Mouse (Mus musculus): ENCODE data around the gene Tbc1d9b. TPM values are rescaled to one million over a fixed set of nuclear protein-coding genes. Genes with fewer than 3 reads are reported as not detected.
"Not testable (repeated sequence)": the region's sequence is repeated elsewhere in the genome, so short reads cannot be mapped to it uniquely, and the experiment has no call there.

The Tbc1d9b gene
- total RNA-seq, 4 experiments from 2014 or later: 22.3 to 28.2 (median 23.1) TPM

DNA sequence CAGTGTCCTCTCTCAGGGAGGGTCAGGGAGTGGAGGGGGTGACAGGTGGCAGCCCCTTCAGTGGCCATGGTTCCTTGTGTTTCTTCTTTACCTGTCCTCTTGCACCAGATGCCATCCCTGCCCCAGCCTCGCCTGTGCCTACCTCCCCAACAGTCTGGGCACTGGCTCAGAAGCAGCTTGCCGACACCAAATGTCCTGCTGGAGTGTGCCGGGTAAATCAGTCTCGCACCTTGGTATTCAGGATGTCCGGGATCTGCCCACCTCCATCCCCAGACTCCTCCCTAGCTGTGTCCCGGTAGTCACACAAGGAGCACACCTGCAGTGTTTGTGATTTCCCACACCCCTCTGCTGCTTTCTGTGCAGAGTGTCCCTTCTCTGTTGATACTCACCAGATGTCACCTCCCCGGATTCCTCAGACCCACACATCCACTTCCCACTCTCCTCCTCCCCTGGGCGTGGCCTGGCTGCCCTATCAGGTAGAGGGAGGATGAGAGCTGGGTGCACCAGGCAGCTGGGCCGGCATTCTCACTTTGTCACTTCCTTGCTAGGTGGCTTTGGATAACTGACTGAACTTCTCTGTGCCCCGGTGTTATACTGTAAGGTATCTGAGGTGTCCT lies 7.1 kb downstream of the Tbc1d9b start:
- DNase-seq (ENCODE audit: low spot score in 2 of 2): no peak

DNA sequence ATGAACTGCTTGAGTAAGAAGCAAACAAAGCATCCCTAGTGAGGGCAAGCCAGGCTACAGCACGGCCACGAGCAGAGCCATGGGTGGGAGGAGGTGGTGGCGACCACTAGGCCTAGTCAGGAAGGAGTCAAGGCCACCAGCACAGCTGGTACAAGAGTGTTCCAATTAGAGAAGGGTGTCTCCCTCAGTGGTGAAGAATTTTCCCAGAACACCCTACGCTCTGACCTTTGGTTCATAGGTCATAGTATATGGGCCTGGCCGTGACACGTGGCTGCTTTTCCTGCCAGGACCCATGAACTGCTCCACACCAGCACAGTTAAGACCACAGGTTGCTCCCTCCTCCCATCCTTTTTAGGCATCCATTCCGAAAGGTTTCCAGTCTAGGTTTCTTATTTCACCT lies 8.4 kb downstream of the Tbc1d9b start:
- no peak for DNase-seq (ENCODE audit: low spot score in 2 of 2)

DNA sequence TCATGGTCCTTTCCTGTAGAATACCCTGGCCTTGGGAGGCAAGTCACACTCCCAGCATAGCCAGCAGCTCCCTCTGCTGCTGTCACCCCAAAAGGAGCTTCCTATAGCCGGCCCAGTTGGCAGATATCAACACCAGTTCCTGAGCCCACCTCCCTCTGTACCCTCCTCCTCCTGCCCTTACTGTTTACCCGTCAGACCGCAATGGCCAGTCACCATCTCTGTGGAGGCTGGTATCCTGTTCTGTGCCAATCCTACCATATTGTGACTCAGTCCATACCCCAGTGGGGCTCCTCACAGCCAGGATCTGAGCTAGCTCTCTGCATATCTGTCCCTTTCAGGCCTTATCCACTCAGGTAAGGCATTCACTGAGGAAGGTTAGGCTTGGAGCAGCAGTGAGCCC lies 14.3 kb downstream of the Tbc1d9b start:
- DNase-seq (ENCODE audit: low spot score in 2 of 2): no peak

DNA sequence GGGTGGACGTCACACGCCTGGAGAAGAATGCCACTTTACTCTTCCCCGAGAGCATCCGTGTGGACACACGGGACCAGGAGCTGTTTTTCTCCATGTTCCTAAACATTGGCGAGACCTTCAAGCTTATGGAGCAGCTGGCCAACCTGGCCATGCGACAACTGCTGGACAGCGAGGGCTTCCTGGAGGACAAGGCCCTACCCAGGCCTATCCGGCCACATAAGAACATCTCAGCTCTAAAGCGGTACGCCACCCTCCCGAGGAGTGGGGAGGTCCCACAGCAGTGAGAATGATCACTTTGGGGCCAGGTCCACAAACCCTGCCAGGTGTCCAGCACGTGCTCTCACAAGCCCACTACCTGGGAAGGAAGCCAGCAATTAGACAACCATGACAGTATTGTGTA lies 14.9 kb downstream of the Tbc1d9b start:
- no peak for DNase-seq (ENCODE audit: low spot score in 2 of 2)

DNA sequence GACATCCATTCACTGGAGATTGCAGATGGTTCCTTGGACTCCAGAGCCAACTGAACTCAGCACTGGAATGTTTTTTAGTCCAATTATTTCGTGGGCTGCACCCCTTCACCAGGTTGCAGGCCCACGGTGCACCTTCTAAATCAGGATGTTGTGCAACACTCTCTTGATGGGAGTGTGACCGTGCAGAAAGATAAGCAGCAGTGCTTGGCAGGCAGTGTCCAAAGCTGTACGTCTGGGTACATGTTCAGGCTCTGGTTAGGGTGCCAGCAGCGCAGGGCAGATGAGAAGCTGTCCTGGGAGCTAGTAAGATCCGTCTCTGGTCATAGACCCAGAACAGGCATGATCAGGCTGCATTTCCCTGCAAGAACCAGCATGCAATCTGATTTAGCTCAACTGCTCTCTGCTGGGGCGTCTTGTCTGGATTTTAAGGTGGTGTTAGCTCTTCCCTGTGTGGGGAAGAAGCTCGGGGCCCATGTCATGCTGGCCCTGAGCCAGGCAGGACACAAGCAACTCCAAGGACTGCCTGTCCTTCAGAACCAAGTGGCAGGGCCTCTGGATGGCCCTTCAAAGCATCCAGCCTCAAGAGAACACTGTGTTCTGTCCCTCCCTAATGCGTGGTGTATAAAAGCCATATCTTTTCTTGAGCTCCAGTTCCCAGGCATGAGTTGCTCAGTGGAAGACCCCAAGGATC lies 16.2 kb downstream of the Tbc1d9b start:
- DNase-seq (ENCODE audit: low spot score in 2 of 2): no peak

DNA sequence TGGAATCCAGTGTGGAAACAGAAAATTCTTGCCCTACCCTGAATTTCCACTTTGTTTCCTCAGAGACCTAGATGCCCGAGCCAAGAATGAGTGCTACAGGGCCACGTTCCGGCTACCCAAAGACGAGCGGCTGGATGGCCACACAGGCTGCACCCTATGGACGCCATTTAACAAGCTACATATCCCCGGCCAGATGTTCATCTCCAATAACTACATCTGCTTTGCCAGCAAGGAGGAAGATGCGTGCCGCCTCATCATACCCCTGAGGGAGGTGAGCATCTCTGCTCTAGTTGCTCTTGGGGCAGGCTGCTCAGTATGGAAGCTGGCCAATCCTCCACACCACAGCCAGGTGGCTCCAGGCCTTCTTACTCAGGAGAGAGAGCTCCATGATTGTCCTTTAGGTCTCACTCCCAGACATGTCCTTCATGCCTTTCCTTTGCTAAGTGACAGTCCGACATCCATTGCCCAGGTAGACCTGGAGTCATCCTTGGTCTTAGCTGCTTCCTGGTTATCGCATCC lies 16.8 kb downstream of the Tbc1d9b start:
- DNase-seq (ENCODE audit: low spot score in 2 of 2): no peak

DNA sequence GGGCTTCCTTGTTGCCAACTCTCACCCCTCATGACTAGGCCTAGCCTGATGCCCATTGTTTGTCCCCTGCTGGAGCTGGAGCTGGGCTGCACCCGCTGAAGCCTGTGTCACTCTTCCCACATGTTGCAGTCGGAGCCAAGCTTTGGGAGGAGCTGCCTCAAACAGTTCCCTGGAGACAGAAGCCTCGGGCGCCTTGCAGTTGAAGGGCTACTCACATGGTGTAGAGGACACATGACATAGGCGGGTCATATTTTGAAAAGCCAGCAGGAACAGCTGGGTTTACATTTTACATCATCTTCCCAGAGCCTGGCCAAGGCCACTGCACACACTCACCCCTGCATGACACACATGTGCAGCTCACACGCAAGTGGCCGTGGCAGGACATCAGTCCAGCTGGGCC lies 18.0 kb downstream of the Tbc1d9b start:
- peak in 1 of 2 experiments; percentile 22 for DNase-seq (ENCODE audit: low spot score in 2 of 2)

DNA sequence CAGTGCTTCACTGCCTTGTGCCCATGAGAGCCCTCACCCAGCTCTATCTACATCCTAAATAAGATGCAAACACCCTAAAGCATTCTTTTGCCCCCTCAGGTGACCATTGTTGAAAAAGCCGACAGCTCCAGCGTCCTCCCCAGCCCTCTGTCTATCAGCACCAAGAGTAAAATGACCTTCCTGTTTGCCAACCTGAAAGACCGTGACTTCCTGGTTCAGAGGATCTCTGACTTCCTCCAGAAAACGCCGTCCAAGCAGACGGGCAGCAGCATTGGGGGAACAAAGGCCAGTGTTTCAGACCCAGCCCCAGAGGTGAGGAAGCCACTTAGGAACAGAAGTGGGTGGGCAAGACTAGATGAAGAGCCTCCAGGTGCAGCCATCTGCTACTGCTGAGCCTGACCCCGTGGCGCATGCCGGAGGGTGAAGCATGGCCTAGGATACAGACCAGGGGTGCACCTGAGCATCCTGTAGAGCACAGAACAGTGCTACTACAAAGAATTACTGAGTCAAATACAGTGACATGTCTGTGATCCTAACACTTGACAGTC lies 18.5 kb downstream of the Tbc1d9b start:
- DNase-seq (ENCODE audit: low spot score in 2 of 2): no peak

DNA sequence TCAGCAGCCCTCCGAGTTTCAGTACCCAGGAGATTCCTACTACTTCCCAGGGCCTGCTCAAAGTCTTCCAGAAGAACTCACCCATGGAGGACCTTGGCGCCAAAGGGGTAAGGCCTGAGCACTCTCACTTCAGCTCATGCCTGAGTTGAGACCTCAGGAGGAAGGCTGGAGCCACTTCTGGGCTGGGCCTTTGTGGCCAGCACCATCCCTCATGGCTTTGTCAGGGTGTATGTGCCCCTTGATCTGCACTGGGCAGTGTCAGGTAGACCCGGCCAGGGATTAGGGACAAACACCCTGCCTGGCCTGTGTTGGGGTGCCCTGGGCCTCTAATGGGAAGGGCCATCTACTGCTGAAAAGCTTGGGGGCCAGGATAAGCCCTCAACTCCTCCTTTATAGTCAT lies 20.2 kb downstream of the Tbc1d9b start:
- DNase-seq (ENCODE audit: low spot score in 2 of 2): no peak

DNA sequence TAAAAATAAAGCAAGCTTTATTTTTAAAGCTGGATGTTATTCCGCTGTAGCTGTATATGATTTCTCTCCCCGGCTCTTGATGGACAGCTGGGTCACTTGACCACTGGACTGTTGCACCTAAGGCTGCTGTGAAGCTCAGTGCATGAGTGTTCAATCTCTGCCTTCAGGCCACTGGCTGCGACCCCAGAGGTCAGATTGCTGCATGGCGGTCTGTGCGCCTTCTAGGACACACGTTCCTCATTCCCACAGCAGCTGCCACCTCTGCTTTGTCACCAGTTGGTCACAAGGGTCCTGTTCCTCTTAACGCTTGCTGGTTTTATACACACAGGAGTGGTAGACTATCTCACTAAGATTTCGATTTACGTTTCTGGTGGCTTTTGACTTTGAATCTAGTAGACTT lies 23.0 kb downstream of the Tbc1d9b start:
- DNase-seq (ENCODE audit: low spot score in 2 of 2): no peak

DNA sequence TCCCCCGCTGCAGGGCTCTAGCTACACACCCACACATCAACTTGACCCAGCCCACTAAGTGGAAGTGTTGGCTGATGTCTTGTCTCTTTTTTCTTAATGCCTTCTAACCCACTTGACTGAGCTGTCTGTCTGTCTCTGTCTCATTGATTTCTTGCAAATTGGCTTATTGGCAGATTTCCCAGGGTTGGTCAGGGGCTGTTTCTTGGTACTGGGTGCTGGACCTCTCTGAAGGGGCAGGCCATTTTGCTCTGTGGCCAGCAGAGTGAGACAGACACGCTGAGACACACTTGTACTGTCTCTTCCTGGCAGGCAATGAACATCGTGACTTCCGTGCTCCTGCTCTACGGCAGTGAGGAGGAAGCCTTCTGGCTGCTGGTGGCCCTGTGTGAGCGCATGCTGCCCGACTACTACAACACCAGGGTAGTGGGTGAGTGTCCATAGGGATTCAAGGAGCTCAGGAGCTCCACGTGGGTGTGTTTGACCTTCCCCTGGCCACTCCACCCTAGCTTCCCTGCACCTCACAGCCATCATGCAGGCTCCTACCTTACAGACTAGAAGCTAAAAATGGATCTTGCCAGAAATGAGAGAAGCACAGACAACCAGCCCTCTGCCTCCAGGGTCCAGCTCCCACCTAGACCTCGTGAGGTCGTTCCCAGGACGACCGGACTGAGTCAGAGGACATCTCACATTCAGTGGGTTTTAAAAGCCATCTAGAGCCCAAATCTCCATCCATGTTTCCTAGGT lies 23.8 kb downstream of the Tbc1d9b start:
- DNase-seq (ENCODE audit: low spot score in 2 of 2): no peak

DNA sequence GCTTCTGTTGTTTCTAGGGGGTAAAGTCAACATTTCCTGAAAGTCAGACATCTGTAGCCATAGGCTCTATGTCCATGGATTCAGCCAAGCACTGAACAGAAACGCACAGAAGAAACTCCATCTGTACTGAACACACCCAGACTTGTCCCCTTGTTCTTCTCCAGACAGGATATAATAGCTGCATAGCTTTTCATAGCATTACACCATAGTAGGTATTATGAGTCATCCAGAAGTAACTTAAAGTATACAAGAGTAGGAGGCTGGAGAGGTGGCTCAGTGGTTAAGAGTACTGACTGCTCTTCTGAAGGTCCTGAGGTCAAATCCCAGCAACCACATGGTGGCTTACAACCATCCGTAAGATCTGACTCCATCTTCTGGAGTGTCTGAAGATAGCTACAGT lies 24.6 kb downstream of the Tbc1d9b start:
- DNase-seq (ENCODE audit: low spot score in 2 of 2): no peak

DNA sequence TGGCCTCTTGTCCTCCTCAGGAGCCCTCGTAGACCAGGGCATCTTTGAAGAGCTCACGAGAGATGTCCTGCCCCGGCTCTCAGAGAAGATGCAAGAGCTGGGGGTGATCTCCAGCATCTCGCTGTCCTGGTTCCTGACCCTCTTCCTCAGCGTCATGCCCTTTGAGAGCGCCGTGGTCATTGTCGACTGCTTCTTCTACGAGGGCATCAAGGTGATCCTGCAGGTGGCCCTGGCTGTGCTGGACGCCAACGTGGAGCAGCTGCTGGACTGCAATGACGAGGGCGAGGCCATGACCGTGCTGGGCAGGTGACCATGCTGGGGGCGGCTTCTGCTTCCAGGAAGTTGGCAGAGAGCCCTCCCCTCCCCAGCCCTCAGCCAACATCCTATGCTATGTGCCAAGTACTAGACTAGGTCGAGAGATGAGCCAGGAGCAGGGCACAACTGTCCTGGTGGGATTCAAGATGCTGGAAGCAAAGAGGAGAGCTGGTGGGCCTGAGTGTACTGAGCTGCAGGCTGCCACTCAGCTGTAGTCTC lies 25.6 kb downstream of the Tbc1d9b start:
- DNase-seq (ENCODE audit: low spot score in 2 of 2): no peak

DNA sequence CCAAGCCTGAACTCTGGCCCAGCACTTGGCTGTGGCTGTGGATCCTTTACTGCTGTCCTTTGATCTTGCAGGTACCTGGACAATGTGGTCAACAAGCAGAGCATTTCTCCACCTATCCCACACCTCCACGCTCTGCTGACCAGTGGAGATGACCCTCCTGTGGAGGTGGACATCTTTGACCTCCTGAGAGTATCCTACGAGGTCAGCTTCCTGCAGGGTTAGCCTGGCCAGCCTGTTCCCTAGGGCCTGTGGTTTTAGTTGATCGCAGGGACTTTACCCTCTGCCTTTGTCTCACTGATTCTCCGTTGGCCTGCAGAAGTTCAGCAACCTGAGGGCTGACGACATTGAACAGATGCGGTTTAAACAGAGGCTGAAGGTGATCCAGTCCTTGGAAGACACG lies 27.1 kb downstream of the Tbc1d9b start:
- no peak for DNase-seq (ENCODE audit: low spot score in 2 of 2)

DNA sequence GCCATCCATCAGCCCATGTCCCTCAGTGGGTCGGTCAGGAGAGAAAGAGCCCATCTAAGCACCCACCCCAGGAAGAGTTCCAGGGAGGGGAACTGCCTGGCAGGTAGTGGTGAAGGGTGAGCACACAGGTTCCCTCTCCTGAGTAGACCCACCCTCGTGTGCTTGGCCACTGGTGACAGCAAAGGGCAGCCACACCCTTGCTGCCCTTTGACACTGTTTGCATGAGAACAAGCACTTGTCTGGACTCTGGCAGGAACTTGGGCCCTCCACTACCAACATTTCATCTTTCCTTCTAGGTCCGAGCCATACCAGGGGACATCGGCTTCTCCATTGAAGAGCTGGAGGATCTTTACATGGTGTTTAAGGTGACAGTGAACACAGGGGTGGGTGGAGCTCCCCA lies 28.2 kb downstream of the Tbc1d9b start:
- DNase-seq (ENCODE audit: low spot score in 2 of 2): no peak

DNA sequence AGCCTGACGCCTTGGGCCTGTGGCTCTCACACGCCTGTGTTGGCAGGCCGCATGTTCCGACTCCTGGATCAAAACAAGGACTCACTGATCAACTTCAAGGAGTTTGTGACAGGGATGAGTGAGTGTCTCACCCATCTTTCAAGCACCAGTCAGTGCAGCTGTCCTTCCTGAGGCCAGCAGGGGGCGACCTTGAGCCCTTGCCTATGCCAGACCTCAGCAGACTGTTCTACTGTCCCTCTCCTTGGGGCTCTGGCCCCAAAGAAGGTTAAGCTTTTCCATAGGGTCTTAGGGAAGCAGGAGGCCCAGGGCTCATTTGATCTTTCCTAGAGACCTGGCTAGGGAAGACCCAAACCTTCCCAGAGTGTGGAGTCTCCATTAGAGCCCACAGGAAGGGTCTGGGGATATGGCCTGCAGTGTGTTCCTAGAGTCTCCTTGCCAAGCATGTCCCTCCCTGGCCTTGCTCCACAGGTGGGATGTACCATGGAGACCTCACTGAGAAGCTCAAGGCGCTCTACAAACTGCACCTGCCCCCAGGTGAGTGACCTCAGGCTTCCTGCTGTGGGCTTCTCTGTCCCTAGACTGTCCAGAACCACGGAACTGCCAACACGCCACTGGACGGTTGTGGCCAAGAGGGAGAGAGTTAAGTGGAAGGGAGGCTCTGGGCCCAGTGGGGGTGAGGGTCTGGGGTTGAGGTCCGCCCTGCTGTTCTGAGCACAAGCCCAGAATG lies 30.5 kb downstream of the Tbc1d9b start:
- peak; percentile 31 to 41 for DNase-seq (ENCODE audit: low spot score in 2 of 2)

DNA sequence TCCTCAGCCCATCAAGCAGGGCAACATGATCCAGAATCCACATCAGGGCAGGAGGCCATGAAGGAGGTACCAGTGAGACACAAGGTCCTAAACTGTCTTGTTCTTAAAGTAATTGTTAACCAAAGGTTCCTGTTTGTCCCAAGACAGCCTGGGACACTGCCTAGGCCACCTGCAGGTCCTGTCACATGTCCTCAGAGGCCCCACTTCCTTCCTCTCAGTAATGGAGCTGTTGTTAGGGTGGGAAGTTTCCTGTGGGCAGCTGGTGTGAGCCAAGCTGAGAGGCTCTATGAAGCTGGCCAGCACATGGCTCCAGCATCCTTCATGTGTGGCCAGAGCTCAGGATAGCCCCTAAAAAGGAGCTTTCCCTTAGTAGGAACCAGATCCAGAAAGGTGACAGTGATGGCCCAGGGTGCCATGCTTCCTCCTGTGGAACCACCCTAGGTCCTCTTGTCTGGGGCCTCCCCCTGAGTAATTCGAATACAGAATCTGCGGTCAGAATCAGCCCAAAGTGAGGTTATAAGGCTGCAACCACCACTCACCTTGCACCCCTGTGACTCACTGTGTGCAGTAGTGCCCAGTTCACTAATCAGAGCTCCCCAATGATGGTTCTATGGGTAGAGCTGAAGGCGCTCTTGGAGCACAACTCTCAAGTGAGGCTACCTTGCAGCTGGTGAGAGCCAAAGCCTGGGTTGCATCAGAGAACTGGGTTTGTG lies 31.3 kb downstream of the Tbc1d9b start:
- DNase-seq (ENCODE audit: low spot score in 2 of 2): no peak

DNA sequence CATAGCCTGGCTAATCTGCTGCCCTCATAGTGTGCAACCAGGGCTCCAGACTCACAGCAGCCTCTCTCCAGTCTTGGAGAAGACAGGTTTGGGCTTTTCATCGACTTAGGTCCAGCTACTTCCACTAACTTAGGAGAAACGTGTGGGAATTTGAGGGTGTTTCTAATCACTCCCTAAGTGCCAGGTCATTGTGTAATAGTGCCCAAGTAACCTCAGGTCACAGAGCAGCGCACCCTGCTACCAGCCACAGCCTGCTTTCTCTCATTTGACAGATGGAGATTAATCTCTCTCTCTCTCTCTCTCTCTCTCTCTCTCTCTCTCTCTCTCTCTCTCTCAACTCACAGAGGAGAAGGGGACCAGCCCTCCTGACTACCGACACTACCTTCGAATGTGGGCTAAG lies 37.2 kb downstream of the Tbc1d9b start:
- DNase-seq (ENCODE audit: low spot score in 2 of 2): no peak

DNA sequence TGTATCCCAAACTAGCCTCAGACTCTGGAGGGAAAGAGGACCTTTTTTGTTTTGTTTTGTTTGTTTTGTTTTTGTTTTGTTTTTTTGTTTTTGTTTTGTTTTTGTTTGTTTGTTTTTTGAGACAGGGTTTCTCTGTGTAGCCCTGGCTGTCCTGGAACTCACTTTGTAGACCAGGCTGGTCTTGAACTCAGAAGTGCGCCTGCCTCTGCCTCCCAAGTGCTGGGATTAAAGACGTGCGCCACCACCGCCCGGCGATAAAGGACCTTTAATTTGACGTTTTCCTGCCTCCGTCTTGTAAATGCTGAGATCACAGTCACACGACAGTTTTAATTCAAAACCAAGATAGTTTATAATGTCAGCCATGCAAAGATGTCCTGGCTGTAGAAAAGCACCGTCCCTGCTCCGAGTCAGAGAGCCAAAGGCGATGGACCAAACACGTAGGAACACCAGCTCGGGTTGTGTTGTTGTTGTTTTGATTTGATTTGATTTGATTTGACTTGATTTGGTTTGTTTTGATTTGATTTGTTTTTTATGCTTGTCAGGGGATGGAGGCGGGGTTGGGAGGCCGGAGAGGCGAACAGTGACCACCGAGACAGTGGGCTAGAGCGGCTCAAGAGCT lies 43.0 kb downstream of the Tbc1d9b start, which contains the start of gene Mrnip:
TSS of gene Mrnip (plus strand) at position 334 of the 619 bp plus-strand sequence.
- DNase-seq (ENCODE audit: low spot score in 2 of 2): not testable (repeated sequence)

DNA sequence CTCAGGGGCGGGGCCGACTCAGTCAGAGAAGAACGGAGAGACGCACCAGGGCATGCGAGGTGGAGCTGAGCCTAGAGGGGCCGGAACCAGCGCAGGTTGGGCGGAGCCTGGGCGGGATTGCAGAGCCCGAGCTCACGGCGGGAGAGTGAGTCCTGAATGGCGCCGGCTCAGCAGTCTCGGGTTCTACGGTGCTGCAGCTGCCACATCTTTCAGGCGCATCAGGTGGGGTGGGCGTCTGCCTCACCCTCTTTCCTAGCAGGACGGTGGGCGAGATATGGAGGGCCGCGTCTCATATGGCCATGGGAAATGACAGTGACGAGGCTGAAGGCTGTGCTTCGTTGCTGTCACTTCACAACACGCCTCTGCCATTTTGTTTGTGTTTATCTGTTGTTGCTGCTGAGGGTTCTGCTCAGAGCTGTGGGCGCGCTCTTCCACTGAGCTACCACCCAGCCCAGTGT lies 43.6 kb downstream of the Tbc1d9b start:
- DNase-seq (ENCODE audit: low spot score in 2 of 2): peak; percentile 97 to 98

Measured in gastrocnemius, adult 8-10 months (tissue).